Mouse (Mus musculus) T-helper 17 cell (primary cell): Measurements from ENCODE around the gene Vasp.

Source experiments
- in situ Hi-C, 2 experiments: fragments of 300-600 bp; cut with MboI, MseI; formaldehyde crosslinking; loops; 1 replicate in 1 of 2; 2 replicates in 1 of 2; pipeline ENCODE4 v1.15.1; 2025; ENCODE audit warnings: high pct_unique_total_duplicates in 2 of 2

Gene Vasp

GRCm38 (mm10) chr7:19240905-19241463 is 30.6 kb downstream of the Vasp start:
- in situ Hi-C loops, result loop anchor here (5.0 kb wide), 1 partner anchor 41 kb away; the partner anchor contains the start of genes Ppm1n (in 2 of the 2) and Rtn2 (in 2 of the 2)

- in situ Hi-C loops, result loop anchor here (5.0 kb wide), 1 partner anchor 42 kb away; the partner anchor contains the start of genes Ppm1n (in 2 of the 2) and Rtn2 (in 2 of the 2)
These were observed 31.6 kb downstream of the Vasp start for GRCm38 (mm10) chr7:19239986-19240385.

GRCm38 (mm10) chr7:19239423-19239822 is 32.2 kb downstream of the Vasp start:
- in situ Hi-C loops, result no loop called here

- in situ Hi-C loops, result no loop called here
These were observed 33.3 kb downstream of the Vasp start for GRCm38 (mm10) chr7:19238344-19238743.

GRCm38 (mm10) chr7:19236411-19236810 is 35.2 kb downstream of the Vasp start:
- in situ Hi-C loops, result no loop called here

GRCm38 (mm10) chr7:19235092-19235671 is 36.4 kb downstream of the Vasp start:
- in situ Hi-C loops, result no loop called here

- in situ Hi-C loops, result no loop called here
These were observed 37.0 kb downstream of the Vasp start for GRCm38 (mm10) chr7:19234652-19235051.

- in situ Hi-C loops, result no loop called here
These were observed 39.8 kb downstream of the Vasp start for GRCm38 (mm10) chr7:19231849-19232248.

- in situ Hi-C loops, result no loop called here
These were observed 40.7 kb downstream of the Vasp start for GRCm38 (mm10) chr7:19230899-19231298.

GRCm38 (mm10) chr7:19230041-19230580 is 41.5 kb downstream of the Vasp start:
- in situ Hi-C loops, result no loop called here

- in situ Hi-C loops, result no loop called here
These were observed 42.2 kb downstream of the Vasp start for GRCm38 (mm10) chr7:19229404-19229803.

GRCm38 (mm10) chr7:19228793-19229148 is 42.8 kb downstream of the Vasp start:
- in situ Hi-C loops, result no loop called here

GRCm38 (mm10) chr7:19227883-19228792 is 43.5 kb downstream of the Vasp start, which contains the start of gene Opa3:
TSS of gene Opa3 (plus strand) at chr7:19228334.
- in situ Hi-C loops, result no loop called here

GRCm38 (mm10) chr7:19226817-19227797 is 44.5 kb downstream of the Vasp start:
- in situ Hi-C loops, result no loop called here

- in situ Hi-C loops, result no loop called here
These were observed 46.7 kb downstream of the Vasp start for GRCm38 (mm10) chr7:19224933-19225332.

- in situ Hi-C loops, result no loop called here
These were observed 48.7 kb downstream of the Vasp start for GRCm38 (mm10) chr7:19222875-19223274.

- in situ Hi-C loops, result no loop called here
These were observed 49.4 kb downstream of the Vasp start for GRCm38 (mm10) chr7:19222189-19222588.

- in situ Hi-C loops, result no loop called here
These were observed 51.6 kb downstream of the Vasp start for GRCm38 (mm10) chr7:19220061-19220460.

GRCm38 (mm10) chr7:19217944-19218343 is 53.7 kb downstream of the Vasp start:
- in situ Hi-C loops, result no loop called here

- in situ Hi-C loops, result no loop called here
These were observed 54.1 kb downstream of the Vasp start for GRCm38 (mm10) chr7:19217492-19217891.

GRCm38 (mm10) chr7:19214940-19215339 is 56.7 kb downstream of the Vasp start:
- in situ Hi-C loops, result no loop called here
